Mouse (Mus musculus): ENCODE measurements at regions not wholly inside any gene's neighbourhood (a gene's known extent, or its start where the extent isn't known, plus 50 kb on each side); places are given as distances from the start of the nearest gene placed in this dataset.

GRCm38 (mm10) chr9:67136166-67136565, 87.0 kb upstream of the Tpm1 start:
- Histone ChIP-seq H3K27ac (no peak overlapping the region), H3K4me1 (peaks cover 20% of the 10 kb centered on the region), H3K9me3 (no peaks in the 10 kb centered on the region), H3K9ac (no peak overlapping the region), H3K4me3 (no peak overlapping the region), H3K36me3 (no peaks in the 10 kb centered on the region), H3K4me2 (replicated peaks) (no peak overlapping the region), H3K27me3 (replicated peaks) (no peaks in the 10 kb centered on the region)
- 83% methylated on average over 6 of the region's 6 CpGs for WGBS
- no peak for ATAC-seq (ENCODE audit: low FRiP score, low read depth)

DNA sequence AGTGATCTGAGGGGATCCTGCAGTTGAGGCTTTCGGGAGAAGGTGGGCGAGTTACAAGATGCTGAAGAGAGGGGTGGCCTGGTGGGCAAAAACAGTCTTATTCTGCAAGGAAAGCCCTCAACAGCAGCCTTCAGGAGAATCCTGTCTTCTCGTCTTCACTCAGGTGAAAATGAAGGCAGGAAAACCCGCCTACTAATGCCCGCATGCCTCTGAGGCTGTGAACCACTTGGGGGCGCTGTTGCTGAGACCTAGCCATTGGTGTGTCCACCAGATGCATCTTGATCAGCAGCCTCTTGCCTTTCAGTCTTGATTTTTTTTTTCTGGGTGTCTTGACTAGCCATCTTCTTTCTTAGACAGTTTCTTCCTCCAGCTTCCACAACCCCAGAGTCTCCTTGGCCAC, 85.2 kb upstream of the Tpm1 start:
- H3K27me3 ChIP-seq (replicated peaks): no peaks in the 10 kb centered on the region
- no peak overlapping the region for H3K9ac ChIP-seq
- H3K4me3 ChIP-seq: no peak overlapping the region
- 81% methylated on average over 6 of the region's 6 CpGs for WGBS
- no peak for ATAC-seq (ENCODE audit: low FRiP score, low read depth)
- H3K27ac ChIP-seq: no peak overlapping the region
- peaks cover 17% of the 10 kb centered on the region for H3K4me1 ChIP-seq
- H3K36me3 ChIP-seq: no peaks in the 10 kb centered on the region
- H3K9me3 ChIP-seq: no peaks in the 10 kb centered on the region
- H3K4me2 ChIP-seq (replicated peaks): no peak overlapping the region

GRCm38 (mm10) chr9:67132370-67132769, 83.2 kb upstream of the Tpm1 start:
- no peaks in the 10 kb centered on the region for H3K9me3 ChIP-seq
- H3K27ac ChIP-seq: no peak overlapping the region
- H3K27me3 ChIP-seq (replicated peaks): no peaks in the 10 kb centered on the region
- H3K4me3 ChIP-seq: no peak overlapping the region
- peaks cover 12% of the 10 kb centered on the region for H3K4me1 ChIP-seq
- H3K4me2 ChIP-seq (replicated peaks): no peak overlapping the region
- H3K36me3 ChIP-seq: no peaks in the 10 kb centered on the region
- ATAC-seq (ENCODE audit: low FRiP score, low read depth): no peak
- no peak overlapping the region for H3K9ac ChIP-seq
- WGBS: 82% methylated on average over 5 of the region's 5 CpGs

GRCm38 (mm10) chr9:67130730-67131440, 81.7 kb upstream of the Tpm1 start:
- Histone ChIP-seq H3K36me3 (no peaks in the 10 kb centered on the region), H3K9ac (no peak overlapping the region), H3K9me3 (no peaks in the 10 kb centered on the region), H3K4me3 (no peak overlapping the region), H3K4me2 (replicated peaks) (no peak overlapping the region), H3K27ac (no peak overlapping the region), H3K27me3 (replicated peaks) (no peaks in the 10 kb centered on the region), H3K4me1 (peaks cover 7% of the 10 kb centered on the region; the same call in 1 of the 2 replicates)
- ATAC-seq (ENCODE audit: low FRiP score, low read depth): no peak
- WGBS: 80% methylated on average over 8 of the region's 8 CpGs

GRCm38 (mm10) chr9:67129891-67130290, 80.7 kb upstream of the Tpm1 start:
- H3K4me3 ChIP-seq: no peak overlapping the region
- no peaks in the 10 kb centered on the region for H3K9me3 ChIP-seq
- H3K27me3 ChIP-seq (replicated peaks): no peaks in the 10 kb centered on the region
- H3K4me2 ChIP-seq (replicated peaks): no peak overlapping the region
- H3K4me1 ChIP-seq: peaks cover 7% of the 10 kb centered on the region; the same call in 1 of the 2 replicates
- H3K27ac ChIP-seq: no peak overlapping the region
- no peak for ATAC-seq (ENCODE audit: low FRiP score, low read depth)
- 81% methylated on average over 3 of the region's 3 CpGs for WGBS
- H3K9ac ChIP-seq: no peak overlapping the region
- no peaks in the 10 kb centered on the region for H3K36me3 ChIP-seq

DNA sequence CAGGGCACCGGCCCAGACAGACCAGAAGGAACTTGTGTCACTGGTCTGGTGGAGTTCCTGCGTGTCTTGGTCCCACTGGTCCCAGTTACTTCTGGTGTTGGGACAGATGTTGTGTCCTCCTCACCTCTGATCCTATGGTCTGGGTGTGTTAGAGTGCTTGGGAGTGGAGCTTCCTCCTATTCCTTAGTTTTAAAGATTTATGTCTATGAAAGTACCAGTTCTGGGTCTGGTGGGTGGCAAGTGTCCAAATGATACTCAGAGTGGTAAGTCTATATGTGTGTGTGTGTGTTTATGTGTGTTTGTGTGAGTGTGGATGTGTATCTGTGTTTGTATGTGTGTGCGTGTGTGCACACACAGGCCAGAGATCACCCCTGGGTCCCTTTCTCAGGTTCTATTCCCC, 79.9 kb upstream of the Tpm1 start:
- Histone ChIP-seq H3K4me1 (peaks cover 7% of the 10 kb centered on the region; the same call in 1 of the 2 replicates), H3K9me3 (no peaks in the 10 kb centered on the region), H3K9ac (no peak overlapping the region), H3K4me2 (replicated peaks) (no peak overlapping the region), H3K27ac (no peak overlapping the region), H3K27me3 (replicated peaks) (no peaks in the 10 kb centered on the region), H3K36me3 (no peaks in the 10 kb centered on the region), H3K4me3 (no peak overlapping the region)
- 97% methylated on average over 3 of the region's 3 CpGs for WGBS
- no peak for ATAC-seq (ENCODE audit: low FRiP score, low read depth)

DNA sequence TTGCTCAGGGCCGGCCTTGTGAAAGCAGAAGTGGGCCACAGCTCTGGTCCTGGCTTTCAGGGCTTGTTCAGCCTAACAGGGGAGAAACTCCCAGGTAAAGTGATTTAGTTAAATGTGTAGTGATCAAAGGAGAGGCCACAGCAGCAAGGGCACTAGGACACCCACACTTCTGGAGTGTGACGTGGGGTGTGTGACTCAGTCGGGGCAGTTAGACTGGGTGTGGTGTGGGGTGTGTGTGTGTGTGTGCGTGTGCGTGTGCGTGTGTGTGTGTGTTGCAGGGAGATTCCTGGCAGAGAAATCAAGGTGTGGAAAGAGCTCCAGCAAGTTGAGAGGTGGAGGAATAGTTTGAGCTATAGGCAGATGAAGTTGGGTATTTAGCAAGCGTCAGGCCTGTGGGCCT, 72.5 kb upstream of the Tpm1 start:
- Histone ChIP-seq H3K27ac (no peak overlapping the region), H3K4me2 (replicated peaks) (no peak overlapping the region), H3K9me3 (no peaks in the 10 kb centered on the region), H3K36me3 (no peaks in the 10 kb centered on the region), H3K27me3 (replicated peaks) (no peaks in the 10 kb centered on the region), H3K9ac (no peak overlapping the region), H3K4me1 (no peaks in the 10 kb centered on the region), H3K4me3 (no peak overlapping the region)
- WGBS: 94% methylated on average over 7 of the region's 7 CpGs
- ATAC-seq (ENCODE audit: low FRiP score, low read depth): no peak

GRCm38 (mm10) chr9:67118880-67119644, 69.9 kb upstream of the Tpm1 start:
- Histone ChIP-seq H3K4me2 (replicated peaks) (no peak overlapping the region), H3K27me3 (replicated peaks) (no peaks in the 10 kb centered on the region), H3K9ac (no peak overlapping the region), H3K4me1 (no peaks in the 10 kb centered on the region), H3K27ac (no peak overlapping the region), H3K9me3 (no peaks in the 10 kb centered on the region), H3K4me3 (no peak overlapping the region), H3K36me3 (no peaks in the 10 kb centered on the region)
- WGBS: 69% methylated on average over 6 of the region's 6 CpGs
- ATAC-seq (ENCODE audit: low FRiP score, low read depth): no peak

DNA sequence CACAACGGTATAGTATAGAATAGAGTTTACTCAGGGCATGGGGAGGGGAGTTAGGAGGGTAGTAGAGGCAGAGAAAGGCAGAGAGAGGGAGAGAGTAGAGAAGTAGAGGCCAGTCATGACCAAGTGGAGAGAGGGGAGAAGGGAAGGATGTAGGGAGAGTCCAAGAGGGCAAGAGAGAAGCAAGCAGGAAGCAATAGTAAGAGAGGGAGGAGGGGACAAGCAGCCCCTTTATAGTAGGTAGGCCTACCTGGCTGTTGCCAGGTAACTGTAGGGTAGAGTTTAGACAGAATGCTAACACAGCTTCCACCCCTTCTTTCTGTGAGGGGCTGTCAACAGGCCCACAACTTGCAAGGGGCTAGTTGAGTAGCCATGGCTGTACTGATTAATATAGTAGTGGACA, 69.2 kb upstream of the Tpm1 start:
- Histone ChIP-seq H3K9me3 (no peaks in the 10 kb centered on the region), H3K4me3 (no peak overlapping the region), H3K4me2 (replicated peaks) (no peak overlapping the region), H3K27me3 (replicated peaks) (no peaks in the 10 kb centered on the region), H3K27ac (no peak overlapping the region), H3K9ac (no peak overlapping the region), H3K36me3 (no peaks in the 10 kb centered on the region), H3K4me1 (no peaks in the 10 kb centered on the region)
- 90% methylated on average over 1 of the region's 1 CpGs for WGBS
- no peak for ATAC-seq (ENCODE audit: low FRiP score, low read depth)

GRCm38 (mm10) chr9:67117639-67118038, 68.4 kb upstream of the Tpm1 start:
- H3K4me1 ChIP-seq: 0 out of 2 replicates have a peak, but pooled peaks cover under 1% of the 10 kb centered on the region
- no peaks in the 10 kb centered on the region for H3K27me3 ChIP-seq (replicated peaks)
- no peak overlapping the region for H3K9ac ChIP-seq
- 88% methylated on average over 5 of the region's 5 CpGs for WGBS
- no peaks in the 10 kb centered on the region for H3K36me3 ChIP-seq
- H3K27ac ChIP-seq: no peak overlapping the region
- no peaks in the 10 kb centered on the region for H3K9me3 ChIP-seq
- H3K4me2 ChIP-seq (replicated peaks): no peak overlapping the region
- H3K4me3 ChIP-seq: no peak overlapping the region
- no peak for ATAC-seq (ENCODE audit: low FRiP score, low read depth)

- no peak for ATAC-seq (ENCODE audit: low FRiP score, low read depth)
- H3K4me3 ChIP-seq: no peak overlapping the region
- no peak overlapping the region for H3K4me2 ChIP-seq (replicated peaks)
- no peaks in the 10 kb centered on the region for H3K27me3 ChIP-seq (replicated peaks)
- H3K4me1 ChIP-seq: peaks cover 10% of the 10 kb centered on the region; the same call in 1 of the 2 replicates
- no peak overlapping the region for H3K9ac ChIP-seq
- no peaks in the 10 kb centered on the region for H3K36me3 ChIP-seq
- no peaks in the 10 kb centered on the region for H3K9me3 ChIP-seq
- 47% methylated on average over 2 of the region's 2 CpGs for WGBS
- no peak overlapping the region for H3K27ac ChIP-seq
Measured at GRCm38 (mm10) chr9:67115991-67116390, 66.8 kb upstream of the Tpm1 start.

GRCm38 (mm10) chr9:67114099-67114498, 64.9 kb upstream of the Tpm1 start:
- peaks cover 13% of the 10 kb centered on the region; the same call in 1 of the 2 replicates for H3K4me1 ChIP-seq
- ATAC-seq (ENCODE audit: low FRiP score, low read depth): no peak
- no peak overlapping the region for H3K27ac ChIP-seq
- 72% methylated on average over 5 of the region's 5 CpGs for WGBS
- H3K27me3 ChIP-seq (replicated peaks): no peaks in the 10 kb centered on the region
- no peaks in the 10 kb centered on the region for H3K36me3 ChIP-seq
- H3K9ac ChIP-seq: no peak overlapping the region
- no peak overlapping the region for H3K4me3 ChIP-seq
- H3K9me3 ChIP-seq: no peaks in the 10 kb centered on the region
- H3K4me2 ChIP-seq (replicated peaks): no peak overlapping the region
